Mouse (Mus musculus) v-Abl transformed pro-B cells (cell line): ENCODE data around the gene Sec14l1.

Experiments
- in situ Hi-C, 2 experiments: fragments of 400-800 bp; cut with MboI; formaldehyde crosslinking; loops; one replicate each; pipeline ENCODE4 v1.15.1; 2025; ENCODE audit not compliant: unreplicated experiment in 2 of 2

Gene Sec14l1

DNA sequence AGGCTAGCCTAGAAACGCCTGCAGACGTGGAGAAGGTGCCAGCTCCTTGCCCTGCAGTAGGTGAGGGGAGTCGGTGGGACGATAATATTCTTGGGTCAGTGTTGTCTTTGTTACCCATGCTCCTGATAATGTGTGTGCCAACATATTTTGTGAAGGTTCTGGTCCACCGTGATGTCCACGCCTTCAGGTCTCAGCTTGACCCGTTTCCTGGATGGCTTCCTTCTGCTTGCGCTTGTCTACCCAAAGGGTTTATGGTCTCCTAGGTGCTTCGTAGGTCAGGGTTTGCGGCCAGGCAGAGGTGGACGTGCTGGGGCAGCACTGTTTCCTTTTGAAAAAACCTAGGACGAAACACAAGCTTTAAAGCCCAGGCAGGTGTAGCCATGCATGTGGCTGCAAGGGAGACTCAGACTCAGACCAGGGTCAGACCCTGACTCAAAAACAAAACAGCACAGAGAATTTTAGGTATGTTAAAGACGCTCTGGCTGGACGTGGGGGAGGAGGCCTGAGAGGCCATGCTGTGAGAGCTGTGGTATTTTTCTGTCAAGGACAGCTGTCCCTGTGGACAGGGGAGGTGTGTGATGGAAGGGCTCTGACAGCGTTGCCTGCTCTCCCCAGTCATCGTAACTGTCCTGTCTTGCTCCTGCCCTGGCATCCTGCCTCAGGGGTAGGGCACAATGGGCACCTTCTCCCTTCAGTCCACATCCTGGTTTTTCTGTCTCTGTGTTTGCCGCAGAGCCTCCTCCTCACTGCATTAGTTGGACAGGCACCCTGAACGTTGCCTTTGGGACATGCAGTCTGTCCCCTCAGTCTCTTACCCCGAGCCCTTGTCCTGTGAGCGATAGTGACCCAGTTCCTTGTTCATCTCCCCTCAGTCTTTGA lies 5.6 kb downstream of the Sec14l1 start:
- in situ Hi-C loops, result loop anchor here in 1 of 2 experiments (5.0 kb wide), 1 partner anchor 38 kb away; no protein-coding TSS in a partner anchor

DNA sequence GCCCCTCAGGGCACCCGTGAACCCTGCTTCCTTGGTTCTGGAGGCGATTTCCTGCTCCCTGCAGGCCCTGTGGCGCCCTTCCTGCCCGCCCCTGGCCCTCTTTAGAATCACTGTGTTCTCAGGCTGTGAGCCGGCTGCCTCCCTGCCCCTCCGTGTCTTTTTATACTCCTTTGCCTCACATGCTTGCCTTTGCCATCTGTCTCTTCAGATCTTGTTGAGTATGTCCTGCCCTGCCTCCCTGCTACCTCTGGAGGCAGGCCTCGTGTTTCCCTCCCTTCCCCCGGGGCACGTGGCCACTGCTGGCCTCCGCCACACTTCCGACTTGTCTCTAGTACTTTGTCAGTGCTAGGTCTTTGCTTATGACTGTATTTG lies 6.2 kb downstream of the Sec14l1 start:
- in situ Hi-C loops, result loop anchor here in 1 of 2 experiments (5.0 kb wide), 1 partner anchor 39 kb away; no protein-coding TSS in a partner anchor

DNA sequence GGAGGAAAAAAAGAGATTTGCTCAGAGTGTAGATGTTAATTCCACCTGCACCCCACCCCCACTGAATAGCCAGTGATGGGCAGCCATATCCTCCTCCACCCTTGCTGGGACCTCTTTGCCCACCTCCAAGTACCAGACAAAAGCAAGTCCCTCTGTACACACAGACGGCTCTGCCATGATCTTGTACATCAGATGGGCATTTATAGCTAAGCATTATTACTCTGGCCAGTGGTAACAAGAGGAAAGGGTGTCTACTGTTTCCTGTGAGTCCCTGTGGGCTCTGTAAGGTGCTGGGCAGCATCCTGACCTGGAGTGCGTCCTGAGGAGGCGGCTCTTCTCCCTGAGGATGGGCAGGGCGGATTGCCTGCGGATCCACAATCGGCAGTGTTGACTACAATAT lies 7.0 kb downstream of the Sec14l1 start:
- in situ Hi-C loops, result loop anchor here in 1 of 2 experiments (5.0 kb wide), 1 partner anchor 40 kb away; no protein-coding TSS in a partner anchor

DNA sequence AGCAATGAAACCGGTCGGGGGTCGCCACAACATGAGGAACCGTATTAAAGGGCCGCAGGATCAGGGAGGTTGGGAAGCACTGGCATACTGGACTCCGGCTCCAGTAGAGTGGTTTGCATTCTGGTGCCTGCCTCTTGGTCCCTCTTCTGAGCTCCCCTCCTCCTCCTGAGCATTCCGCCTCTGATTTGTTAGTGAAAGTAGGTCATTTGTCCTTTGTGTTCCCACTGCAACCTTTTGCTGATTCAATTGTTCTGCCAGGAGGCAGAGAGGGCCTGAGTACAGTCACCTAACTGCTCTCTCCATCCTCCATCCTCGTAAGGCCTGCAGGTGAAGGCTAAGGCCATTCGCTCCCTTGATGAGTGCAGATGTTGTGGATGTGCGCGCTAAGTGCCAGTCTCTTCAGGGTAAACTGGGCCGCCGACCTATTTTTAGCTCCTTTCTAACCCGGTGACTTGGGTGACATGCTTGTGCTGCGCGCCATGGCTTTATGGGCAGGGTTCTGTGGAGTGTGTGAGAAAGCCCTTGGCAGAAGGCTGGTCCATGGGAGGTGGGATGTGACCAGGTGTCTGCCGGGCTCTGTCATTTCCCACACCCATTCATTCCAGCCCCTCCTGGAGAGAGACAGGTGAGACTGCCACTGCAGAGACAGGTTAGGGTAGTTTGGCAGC lies 8.6 kb downstream of the Sec14l1 start:
- in situ Hi-C loops, result loop anchor here in 1 of 2 experiments (5.0 kb wide), 1 partner anchor 41 kb away; no protein-coding TSS in a partner anchor

DNA sequence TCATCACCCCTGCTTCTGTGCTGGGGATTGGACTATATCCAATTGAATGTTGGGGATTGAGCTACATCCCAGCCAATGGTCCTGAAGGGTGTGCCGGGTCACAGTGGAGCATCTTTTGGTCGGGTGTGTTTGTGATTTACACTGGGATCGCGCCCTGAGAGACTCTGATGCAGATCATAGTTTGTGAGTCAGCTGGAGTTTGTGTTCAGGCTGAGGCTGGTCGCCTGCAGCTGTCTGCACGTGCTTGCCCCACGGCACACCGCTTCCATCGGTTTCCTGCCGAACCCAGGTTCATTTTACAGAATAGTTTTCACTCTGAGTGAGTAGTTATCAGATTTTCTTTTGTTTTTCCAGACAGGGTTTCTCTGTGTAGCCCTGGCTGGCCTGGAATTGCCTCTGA lies 9.6 kb downstream of the Sec14l1 start:
- in situ Hi-C loops, result loop anchor here in 1 of 2 experiments (5.0 kb wide), 1 partner anchor 42 kb away; no protein-coding TSS in a partner anchor

DNA sequence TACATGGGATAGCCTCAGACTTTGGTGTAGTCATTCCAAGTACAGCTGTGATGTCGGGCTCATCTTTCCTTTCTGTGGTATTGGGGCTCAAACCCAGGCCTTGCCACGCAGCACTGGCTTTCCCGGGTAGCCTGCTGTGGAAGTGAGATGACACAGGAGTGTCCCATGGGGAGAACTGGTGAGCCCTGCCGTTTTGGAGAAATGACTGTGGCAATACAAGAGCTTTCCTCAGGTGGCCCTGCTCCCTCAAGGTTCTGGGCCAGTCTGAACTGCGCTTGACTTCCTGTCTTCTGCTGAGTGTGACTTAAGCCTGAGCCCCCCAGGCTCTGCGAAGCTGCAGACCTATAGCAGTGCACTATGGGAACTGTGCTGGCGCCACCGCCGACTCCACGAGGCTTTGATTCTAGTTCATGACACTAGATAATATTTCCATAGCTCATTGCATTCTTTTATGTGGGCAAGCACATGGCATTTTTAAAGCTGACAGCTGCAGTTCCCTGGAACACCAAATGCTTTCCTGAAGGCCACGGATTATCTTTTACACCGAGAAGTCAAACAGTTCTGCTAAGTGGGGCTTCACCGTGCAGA lies 12.4 kb downstream of the Sec14l1 start:
- in situ Hi-C loops, result no loop called here

DNA sequence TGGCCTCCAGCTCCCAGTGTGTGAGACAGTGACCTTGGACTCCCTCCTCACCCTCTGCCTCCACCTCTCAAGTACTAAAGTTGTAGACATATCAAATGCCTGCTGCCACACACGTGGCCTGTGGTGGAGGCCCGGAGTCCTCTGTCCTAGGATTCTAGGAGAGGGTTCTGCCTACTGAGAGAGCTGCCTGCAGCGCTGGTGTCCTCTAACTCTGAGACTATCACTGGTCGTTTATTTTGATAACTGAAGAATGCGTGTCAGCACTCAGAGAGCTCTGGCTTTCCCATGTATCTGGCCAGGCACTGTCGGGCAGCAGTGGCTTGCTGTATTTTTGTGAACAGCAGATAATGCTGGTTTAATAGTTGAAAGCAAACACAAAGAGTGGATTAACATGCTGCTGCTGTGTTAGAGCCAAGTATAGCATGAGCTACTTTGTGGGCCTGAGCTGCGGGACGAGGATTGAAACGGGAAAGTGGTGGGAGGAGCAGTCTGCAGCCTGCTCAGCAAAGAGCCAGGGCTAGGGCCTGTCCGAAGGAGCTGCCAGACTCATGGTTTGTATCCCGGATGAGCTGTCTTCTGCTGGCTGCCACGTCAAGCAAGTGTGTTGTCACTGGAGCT lies 13.1 kb downstream of the Sec14l1 start:
- in situ Hi-C loops, result no loop called here

DNA sequence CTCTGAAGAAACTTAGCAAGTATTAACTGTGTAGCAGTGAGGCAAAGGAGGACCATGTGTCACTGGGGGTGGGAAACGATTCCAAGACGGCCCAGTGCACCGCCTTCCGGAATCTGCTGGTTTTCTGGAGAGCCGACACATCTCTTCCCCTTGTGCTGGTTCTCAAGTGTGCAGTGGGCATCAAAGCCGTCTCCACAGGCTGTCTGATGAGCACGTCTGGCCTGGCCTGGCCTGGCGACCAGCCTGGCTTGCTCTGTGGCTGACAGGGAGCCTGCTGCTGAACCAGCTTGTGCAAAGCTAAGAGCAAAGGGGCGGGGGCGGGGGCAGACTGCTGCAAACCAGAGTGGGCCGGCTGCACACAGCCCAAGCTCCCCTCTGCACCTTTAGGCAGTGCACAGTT lies 14.5 kb downstream of the Sec14l1 start:
- in situ Hi-C loops, result no loop called here

DNA sequence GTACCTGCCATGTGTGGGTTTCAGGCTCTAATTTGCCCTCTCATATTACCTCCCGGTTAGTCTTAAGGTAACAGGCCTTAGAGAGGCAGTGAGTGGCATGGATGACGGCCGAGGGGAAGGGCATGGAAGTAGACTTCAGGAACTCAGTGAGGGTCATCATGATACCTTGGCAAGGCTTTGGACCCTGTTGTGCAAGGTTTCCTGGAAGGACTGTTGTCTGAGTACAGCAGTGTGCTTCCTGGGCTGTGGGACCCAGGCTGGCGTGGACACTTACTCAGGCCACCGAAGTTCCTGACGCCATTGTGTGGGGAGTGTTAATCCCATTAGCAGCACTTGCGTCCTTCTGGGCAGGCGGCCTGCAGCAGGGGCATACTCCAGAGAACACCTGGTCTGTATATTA lies 15.1 kb downstream of the Sec14l1 start:
- in situ Hi-C loops, result no loop called here

DNA sequence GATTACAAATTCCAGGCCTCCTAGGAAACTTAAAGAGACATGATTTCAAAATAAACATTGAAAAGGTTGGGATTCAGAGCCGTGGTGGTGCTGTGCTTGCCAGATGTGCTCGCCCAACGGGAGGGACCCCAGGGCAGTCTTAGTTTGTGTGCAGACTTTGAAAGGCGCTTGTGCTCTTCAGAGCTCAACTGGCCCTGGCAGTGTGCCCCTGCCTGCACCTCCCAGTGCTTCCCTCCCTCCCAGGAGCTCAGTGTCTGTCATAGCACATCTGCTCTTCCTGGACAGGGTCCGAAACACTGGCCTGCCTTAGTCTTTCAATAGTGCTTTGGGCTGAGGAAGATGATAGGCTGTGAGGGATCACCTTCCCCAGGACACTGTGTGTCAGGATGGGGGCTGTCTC lies 15.9 kb downstream of the Sec14l1 start:
- in situ Hi-C loops, result no loop called here

DNA sequence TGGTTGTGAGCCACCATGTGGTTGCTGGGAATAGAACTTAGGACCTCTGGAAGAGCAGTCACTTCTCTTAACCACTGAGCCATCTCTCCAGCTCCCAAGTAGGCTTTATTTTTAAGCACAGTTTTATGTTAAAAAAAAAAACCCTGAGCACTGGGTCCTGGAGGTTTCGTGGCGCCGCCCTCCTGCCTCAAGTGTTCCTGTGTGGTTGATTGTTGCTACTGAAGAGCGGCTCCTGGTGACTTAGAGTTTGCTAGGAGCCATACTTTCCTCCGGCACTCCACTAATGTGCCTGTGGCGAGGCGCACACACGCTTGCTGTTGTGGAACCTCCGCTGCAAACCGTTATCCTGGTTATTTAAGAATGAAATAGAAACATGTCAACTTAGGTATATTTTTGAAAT lies 16.5 kb downstream of the Sec14l1 start:
- in situ Hi-C loops, result no loop called here

DNA sequence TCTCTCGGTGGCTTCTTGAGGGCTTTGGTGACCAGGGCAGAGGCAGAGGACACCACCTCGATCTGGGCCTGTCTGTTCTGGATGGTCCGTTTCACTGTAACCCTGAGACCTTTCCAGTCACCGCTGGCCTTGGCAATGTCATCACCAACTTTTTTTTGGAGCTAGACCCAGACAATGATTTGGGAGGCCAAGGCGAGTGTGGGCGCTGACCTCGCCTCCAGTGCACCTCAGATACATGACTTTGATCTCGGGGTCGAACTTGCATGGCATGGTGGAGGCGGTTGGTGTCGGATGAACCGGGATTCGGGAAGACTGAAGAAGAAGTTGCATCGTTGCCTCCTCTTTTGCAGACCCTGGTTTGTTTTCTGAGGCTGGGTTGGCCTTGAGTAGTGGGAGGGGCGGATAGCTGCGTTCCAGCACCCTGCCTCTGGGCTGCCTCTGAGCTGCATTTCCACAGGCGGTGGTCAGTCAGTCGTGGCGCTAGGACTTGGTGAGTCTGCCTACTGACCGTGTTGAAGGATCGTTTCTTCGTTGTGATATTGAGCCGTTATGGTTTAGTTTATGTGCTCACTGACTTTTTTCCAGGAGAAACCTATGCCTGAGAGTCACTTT lies 19.9 kb downstream of the Sec14l1 start:
- in situ Hi-C loops, result no loop called here

DNA sequence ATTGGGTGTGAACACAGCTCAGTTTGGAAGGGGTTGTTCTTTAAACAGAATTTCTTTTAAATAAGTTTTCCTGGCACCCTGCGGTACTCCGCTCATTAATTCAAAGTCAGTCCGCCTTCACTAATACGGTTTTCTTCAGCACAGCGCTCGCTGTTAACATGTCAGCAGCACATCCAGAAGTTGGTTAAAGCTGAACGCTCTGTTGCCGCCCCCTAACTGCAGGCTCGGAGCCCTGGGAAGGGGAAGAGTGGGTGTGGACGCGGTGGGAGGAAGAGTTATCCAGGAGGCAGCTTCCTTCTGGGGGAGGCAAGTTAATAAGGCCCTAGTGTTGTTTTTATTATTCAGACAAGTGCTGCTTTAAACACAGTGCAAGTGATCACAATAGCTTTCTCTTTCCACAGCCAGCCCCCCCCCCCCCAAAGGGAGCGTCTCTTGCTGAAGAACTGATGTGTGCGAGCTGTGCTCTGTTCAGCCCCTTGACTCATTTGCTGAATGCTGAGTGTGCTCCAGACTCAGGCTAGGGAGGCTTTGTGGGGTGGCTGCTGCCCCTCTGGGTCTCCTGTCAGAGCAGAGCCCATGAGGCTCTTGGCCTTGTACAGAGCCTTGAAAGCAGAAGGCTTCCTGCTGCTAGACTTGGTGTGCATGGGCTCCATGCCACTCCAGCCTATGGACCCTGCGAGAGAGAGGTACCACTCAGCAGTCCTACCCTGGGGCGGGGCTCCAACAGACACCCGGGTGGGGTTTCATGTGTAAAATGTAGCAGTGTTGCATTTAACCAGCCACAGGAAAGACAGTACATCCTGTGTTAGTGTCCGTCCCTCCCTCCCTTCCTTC lies 20.7 kb downstream of the Sec14l1 start:
- in situ Hi-C loops, result no loop called here

DNA sequence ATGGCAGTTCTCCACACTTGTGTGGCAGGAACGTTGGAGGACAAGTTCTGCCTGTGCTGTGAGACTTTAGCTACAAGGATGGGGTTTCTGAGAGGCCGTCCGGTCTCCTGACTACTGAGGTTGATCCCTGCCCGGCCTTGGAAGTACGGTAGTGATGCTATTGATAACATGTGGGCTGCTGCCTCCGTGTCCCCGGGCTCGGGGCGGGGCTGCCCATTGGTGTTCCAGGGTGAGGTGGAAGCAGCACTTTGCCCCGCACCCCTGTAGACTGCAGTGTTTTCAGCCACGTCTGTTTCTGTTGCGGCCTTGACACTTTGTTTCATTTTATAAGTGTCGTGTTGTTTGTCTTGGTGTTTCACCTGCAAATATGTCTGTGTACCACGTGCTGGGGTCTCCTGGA lies 21.9 kb downstream of the Sec14l1 start:
- in situ Hi-C loops, result no loop called here

DNA sequence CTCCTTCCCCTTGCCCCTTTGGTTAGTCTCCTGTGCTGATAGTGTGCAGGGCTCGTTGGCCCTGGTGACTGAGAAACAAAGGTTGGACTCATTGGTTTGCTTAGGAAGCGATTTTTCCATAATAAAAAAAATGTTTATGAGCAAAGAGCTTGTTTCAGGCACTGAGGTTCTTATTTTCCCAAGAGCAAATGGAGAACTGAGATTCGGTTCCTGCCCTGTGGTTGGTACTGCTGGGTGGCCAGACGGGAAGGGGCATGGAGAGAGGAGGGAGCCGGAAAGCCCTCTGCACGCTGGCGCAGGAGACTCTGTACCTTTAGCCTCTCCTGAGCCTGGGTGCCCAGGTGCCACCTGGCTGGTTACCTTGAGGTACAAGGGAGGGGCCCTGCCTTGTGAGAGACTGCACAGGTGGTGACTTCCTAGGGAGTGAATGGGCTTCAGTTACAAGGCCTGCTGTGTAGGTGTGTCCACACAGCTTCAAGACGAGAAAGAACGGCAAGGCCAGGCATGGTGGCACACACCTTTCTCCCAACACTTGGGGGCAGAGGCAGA lies 23.3 kb downstream of the Sec14l1 start:
- in situ Hi-C loops, result no loop called here

DNA sequence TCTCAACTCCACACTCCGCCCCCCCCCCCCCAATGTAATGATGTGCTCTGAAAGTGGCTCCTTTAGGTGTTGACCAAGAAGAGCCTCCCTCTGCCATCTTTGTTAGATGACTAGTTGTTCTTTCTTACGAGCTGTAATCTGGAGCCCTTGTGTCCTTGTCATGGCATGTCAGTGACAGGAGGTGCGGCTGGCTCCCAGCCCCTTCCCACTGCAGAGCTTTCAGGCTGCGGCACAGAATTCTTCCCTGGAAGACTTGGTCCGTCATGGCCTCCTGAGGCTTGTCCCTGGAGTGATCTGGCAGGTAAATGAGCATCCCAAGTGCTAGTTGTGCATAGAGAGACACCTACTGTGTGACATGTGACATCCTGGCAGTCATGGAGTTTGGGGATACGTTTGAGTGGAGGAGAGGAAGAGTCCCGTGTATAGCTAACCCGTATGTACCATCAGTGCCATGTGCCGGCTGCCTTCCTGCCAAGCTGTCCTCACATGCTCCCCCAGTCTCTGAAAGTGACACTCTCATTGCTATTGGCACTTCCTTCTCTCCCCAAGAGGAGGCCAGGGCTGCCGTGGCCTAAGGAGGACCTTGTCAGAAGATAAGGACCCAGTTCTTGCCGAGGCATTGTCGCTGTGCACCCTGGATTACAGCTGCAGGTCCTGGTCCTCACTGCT lies 24.0 kb downstream of the Sec14l1 start:
- in situ Hi-C loops, result no loop called here

DNA sequence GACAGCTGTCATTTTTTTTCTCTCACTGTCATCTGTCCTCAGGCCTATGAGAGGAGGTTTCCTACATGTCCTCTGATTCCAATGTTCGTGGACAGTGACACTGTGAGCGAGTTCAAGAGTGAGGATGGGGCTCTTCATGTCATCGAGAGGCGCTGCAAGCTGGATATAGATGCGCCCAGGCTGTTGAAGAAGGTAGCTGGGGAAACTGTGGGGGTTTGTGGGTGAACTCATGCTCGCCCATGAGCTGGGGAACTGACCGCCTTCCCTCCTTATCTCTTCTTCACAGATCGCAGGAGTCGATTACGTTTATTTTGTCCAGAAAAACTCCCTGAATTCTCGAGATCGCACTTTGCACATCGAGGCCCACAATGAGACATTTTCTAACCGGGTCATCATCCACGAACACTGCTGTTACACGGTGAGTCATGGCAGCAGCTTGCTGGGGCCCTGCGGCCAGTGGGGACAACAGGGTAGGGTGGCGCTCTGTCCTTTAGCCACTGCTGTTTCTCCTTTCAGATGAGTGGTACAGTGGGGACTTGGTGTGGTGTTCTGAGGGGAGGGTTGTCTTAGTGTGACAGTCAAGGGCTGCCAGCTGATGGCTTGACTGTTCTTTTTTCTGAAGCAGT lies 26.5 kb downstream of the Sec14l1 start:
- in situ Hi-C loops, result no loop called here

DNA sequence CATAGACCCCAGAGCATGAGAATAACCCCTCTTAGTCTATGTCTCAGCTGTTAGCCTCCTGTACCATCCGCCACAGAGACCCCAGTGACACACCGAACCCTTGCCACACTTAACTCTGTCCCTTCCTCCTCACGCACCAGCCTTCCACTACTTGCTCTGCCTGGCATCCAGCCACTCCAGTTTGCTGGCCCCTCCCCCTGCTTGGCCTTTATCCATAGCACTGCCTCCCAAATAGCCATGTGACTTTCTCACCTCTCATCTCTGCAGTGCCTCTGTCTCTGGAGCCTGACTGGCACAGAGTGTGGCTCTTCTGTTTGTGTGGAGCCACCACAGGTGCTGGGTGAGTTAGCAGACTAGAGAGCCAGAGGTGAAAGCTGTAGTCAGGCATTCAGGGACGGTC lies 27.5 kb downstream of the Sec14l1 start:
- in situ Hi-C loops, result no loop called here
